Mouse (Mus musculus) G1E (cell line): ENCODE data around the gene Tas2r118. TPM values are rescaled to one million over a fixed set of nuclear protein-coding genes. Genes with fewer than 3 reads are reported as not detected.

Experiments used
- ATAC-seq: 2 replicates; pipeline ENCODE4 v1.8.0; 2016; ENCODE audit warnings: mild to moderate bottlenecking; ENCODE audit not compliant: insufficient number of reproducible peaks, poor library complexity, low FRiP score, severe bottlenecking; ENCODE audit errors: extremely low read depth
- DNase-seq: peaks from one replicate; pipeline ENCODE4 v3.0.0; 2012; ENCODE audit warnings: low spot score
- H3K27me3 ChIP-seq: 2 replicates; pipeline ENCODE4 v1.6.1; 2012; ENCODE audit warnings: mild to moderate bottlenecking, low read length, inconsistent platforms; ENCODE audit not compliant: insufficient read depth
- H3K36me3 ChIP-seq: replicated peaks from 2 replicates; pipeline ENCODE3; 2012; ENCODE audit warnings: mild to moderate bottlenecking, inconsistent platforms
- H3K4me1 ChIP-seq: 2 replicates; pipeline ENCODE4 v1.6.1; 2012; ENCODE audit warnings: low read depth, low read length, inconsistent platforms, mixed read lengths; ENCODE audit not compliant: insufficient read depth
- H3K4me3 ChIP-seq: 2 replicates; pipeline ENCODE4 v1.5.1; 2012; ENCODE audit warnings: low read depth, mild to moderate bottlenecking, inconsistent platforms, low read length, moderate library complexity, mixed read lengths
- H3K9me3 ChIP-seq: replicated peaks from 2 replicates; pipeline ENCODE4 v1.6.1; 2012; ENCODE audit warnings: inconsistent platforms
- CTCF ChIP-seq: IDR thresholded peaks from 2 replicates; pipeline ENCODE4 v1.5.1; 2012; ENCODE audit warnings: low read depth, low read length, inconsistent platforms, mixed read lengths
- GATA1 ChIP-seq: IDR thresholded peaks from 2 replicates; pipeline ENCODE4 v1.6.1; 2012; ENCODE audit warnings: borderline replicate concordance, low read length, inconsistent platforms, mixed read lengths
- GATA2 ChIP-seq: IDR thresholded peaks from 2 replicates; pipeline ENCODE4 v1.6.1; 2012; ENCODE audit warnings: low read depth, low read length, inconsistent platforms, borderline replicate concordance
- POLR2AphosphoS5 ChIP-seq: IDR thresholded peaks from 2 replicates; pipeline ENCODE4 v1.6.1; 2012; ENCODE audit warnings: low read depth, low read length, inconsistent platforms; ENCODE audit not compliant: insufficient replicate concordance
- TAL1 ChIP-seq: conservative IDR thresholded peaks from 2 replicates; pipeline ENCODE4 v1.6.1; 2012; ENCODE audit warnings: low read depth, low read length, inconsistent platforms, mixed read lengths
- polyA plus RNA-seq: library from polyadenylated mRNA; stranded (reverse); fragments of >175 nt; gene quantifications from 2 replicates; pipeline ENCODE4 v1.2.3, GENCODE M21; 2012
- total RNA-seq, 2 experiments: library from RNA; stranded (forward) in 1 of 2; stranded (reverse) in 1 of 2; fragments of 200-1000 nt in 1 of 2; fragments of >200 nt in 1 of 2; fragmentation: Nextera tagmentation in 1 of 2; gene quantifications; 2 replicates each; pipeline ENCODE4 v1.2.3; 2014 to 2017

Gene Tas2r118
- total and polyA plus RNA-seq, 3 experiments, result not detected

- DNase-seq (no peak), ATAC-seq (no peak)
- Histone ChIP-seq H3K4me1 (no peaks in the 10 kb centered on the region), H3K27me3 (no peaks in the 10 kb centered on the region), H3K36me3 (no peaks in the 10 kb centered on the region), H3K4me3 (no peak overlapping the region), H3K9me3 (no peaks in the 10 kb centered on the region)
- TF ChIP-seq GATA1 (no peak), GATA2 (no peak), POLR2AphosphoS5 (no peak), CTCF (no peak), TAL1 (no peak)
Measured at GRCm38 (mm10) chr6:23965925-23966324, 3.9 kb downstream of the Tas2r118 start.

- H3K4me1 ChIP-seq, result no peaks in the 10 kb centered on the region
- no peaks in the 10 kb centered on the region for H3K9me3 ChIP-seq
- H3K27me3 ChIP-seq, result no peaks in the 10 kb centered on the region
- H3K4me3 ChIP-seq, result no peak overlapping the region
- DNase-seq (no peak), ATAC-seq (no peak)
- no peaks in the 10 kb centered on the region for H3K36me3 ChIP-seq
- TF ChIP-seq GATA2 (no peak), POLR2AphosphoS5 (no peak), CTCF (no peak), GATA1 (no peak), TAL1 (no peak)
Measured at GRCm38 (mm10) chr6:23963741-23964140, 6.1 kb downstream of the Tas2r118 start.

- no peak for TF ChIP-seq GATA1
- no peak for TF ChIP-seq TAL1
- no peak for TF ChIP-seq GATA2
- TF ChIP-seq CTCF, result no peak
- no peak for TF ChIP-seq POLR2AphosphoS5
- no peak overlapping the region for H3K4me3 ChIP-seq
- no peak for ATAC-seq
- no peaks in the 10 kb centered on the region for H3K36me3 ChIP-seq
- no peaks in the 10 kb centered on the region for H3K9me3 ChIP-seq
- H3K27me3 ChIP-seq, result no peaks in the 10 kb centered on the region
- H3K4me1 ChIP-seq, result no peaks in the 10 kb centered on the region
- no peak for DNase-seq
Measured at GRCm38 (mm10) chr6:23940776-23941175, 29.1 kb downstream of the Tas2r118 start.

GRCm38 (mm10) chr6:23938575-23939488 lies 31.0 kb downstream of the Tas2r118 start:
- DNase-seq (no peak), ATAC-seq (no peak)
- Histone ChIP-seq H3K27me3 (no peaks in the 10 kb centered on the region), H3K9me3 (no peaks in the 10 kb centered on the region), H3K36me3 (no peaks in the 10 kb centered on the region), H3K4me3 (no peak overlapping the region), H3K4me1 (no peaks in the 10 kb centered on the region)
- TF ChIP-seq TAL1 (no peak), GATA2 (no peak), CTCF (no peak), POLR2AphosphoS5 (no peak), GATA1 (no peak)

GRCm38 (mm10) chr6:23936414-23936813 lies 33.4 kb downstream of the Tas2r118 start:
- H3K36me3 ChIP-seq, result no peaks in the 10 kb centered on the region
- ATAC-seq (no peak), DNase-seq (no peak)
- TF ChIP-seq CTCF (no peak), GATA2 (no peak), GATA1 (no peak), POLR2AphosphoS5 (no peak), TAL1 (no peak)
- H3K4me1 ChIP-seq, result no peaks in the 10 kb centered on the region
- no peaks in the 10 kb centered on the region for H3K9me3 ChIP-seq
- H3K4me3 ChIP-seq, result no peak overlapping the region
- no peaks in the 10 kb centered on the region for H3K27me3 ChIP-seq

- TF ChIP-seq GATA1 (no peak), GATA2 (no peak), CTCF (no peak), TAL1 (no peak), POLR2AphosphoS5 (no peak)
- DNase-seq, result no peak
Measured at GRCm38 (mm10) chr6:23923806-23924205, 46.1 kb downstream of the Tas2r118 start.

More at GRCm38 (mm10) chr6:23923806-23924205, 46.1 kb downstream of the Tas2r118 start:
- ATAC-seq, result no peak
- no peaks in the 10 kb centered on the region for H3K4me1 ChIP-seq
- no peaks in the 10 kb centered on the region for H3K36me3 ChIP-seq
- H3K9me3 ChIP-seq, result no peaks in the 10 kb centered on the region
- H3K27me3 ChIP-seq, result no peaks in the 10 kb centered on the region
- H3K4me3 ChIP-seq, result no peak overlapping the region

Other genes starting within 250 kb of the Tas2r118 start
- gene Cadps2, start 130.6 kb downstream of the Tas2r118 start, total RNA-seq (2014; fragmentation: Nextera tagmentation), result not detected in 2 replicates
- 0.17 and 0.87 TPM in 2 replicates for gene Cadps2, start 130.6 kb downstream of the Tas2r118 start, total RNA-seq (2017)
- gene Cadps2, start 130.6 kb downstream of the Tas2r118 start, polyA plus RNA-seq, result not detected in 2 replicates
- gene Slc13a1, start 198.0 kb upstream of the Tas2r118 start, total RNA-seq (2014; fragmentation: Nextera tagmentation), result not detected in 2 replicates
- gene Slc13a1, start 198.0 kb upstream of the Tas2r118 start, total RNA-seq (2017), result 0.29 and 0.33 TPM in 2 replicates
- gene Slc13a1, start 198.0 kb upstream of the Tas2r118 start, polyA plus RNA-seq, result not detected in 2 replicates